In the genomic region with DNA sequence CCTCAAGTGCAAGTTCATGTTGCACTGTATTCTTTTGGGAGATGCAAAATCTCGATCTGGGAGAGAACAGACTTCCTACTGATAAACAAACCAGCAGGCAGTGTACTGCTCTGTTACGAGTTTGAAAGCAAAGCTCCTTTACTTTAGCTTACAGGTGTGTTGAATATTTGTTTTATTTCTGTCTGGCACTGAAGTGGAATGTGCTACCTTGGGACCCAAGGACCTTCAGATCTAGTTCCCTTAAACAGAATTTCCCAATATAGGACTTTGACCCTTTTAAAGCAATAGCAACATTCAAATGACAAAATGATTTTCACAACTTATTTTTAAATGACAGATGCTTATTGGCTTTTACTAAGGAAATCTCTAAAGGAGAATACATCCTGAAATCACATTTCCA, we compare ENCODE assay signal across 27 mouse cellular contexts. TPM values are rescaled to one million over a fixed set of nuclear protein-coding genes. Genes with fewer than 3 reads are reported as not detected.
A peak's percentile ranks its signal among the peaks of the same experiment; 100 is the strongest.
DNase-seq lines count a peak whose midpoint lies in the region; ATAC-seq and TF ChIP-seq lines count a peak whose summit lies in the region.
"Had no signal": no experiment of that assay in that cellular context is flagged by ENCODE, and none has a peak within 500 bp of the region (broad histone marks: within the 10 kb centered on the region; RNA-seq: fewer than 3 reads in every experiment).

No protein-coding gene starts in this region.

- 11% methylated on average over 2 of the region's 2 CpGs for whole genome bisulfite sequencing in liver, adult 2 months
- 45% methylated on average over 2 of the region's 2 CpGs for WGBS in liver, embryonic 11.5 days
- 19% methylated on average over 2 of the region's 2 CpGs for WGBS in lung, postnatal 0 days
- WGBS in lung, adult 2 months = 33% methylated on average over 2 of the region's 2 CpGs
- WGBS in small intestine, adult 2 months = 13% methylated on average over 2 of the region's 2 CpGs

- peak overlapping the region; percentile 79 for H3K27ac ChIP-seq in liver, adult 2 months (replicated peaks; ENCODE audit: insufficient read depth, low read depth, low read length)
- no peak overlapping the region for H3K27ac ChIP-seq in liver, embryonic 11.5 days (ENCODE audit: low read depth, low read length)
- H3K27ac ChIP-seq in lung, postnatal 0 days (ENCODE audit: low read length) = no peak overlapping the region
- H3K27ac ChIP-seq in small intestine, adult 2 months (ENCODE audit: insufficient read depth, low read depth, low read length) = peak overlapping the region; percentile 70; the same call in 1 of the 2 replicates
- H3K27ac ChIP-seq: embryonic facial prominence, embryonic 10.5 days; embryonic facial prominence, embryonic 13.5 days; forebrain, embryonic 13.5 days; hindbrain, embryonic 12.5 days; hindbrain, embryonic 15.5 days had no signal

- H3K9me3 ChIP-seq in liver, embryonic 11.5 days (ENCODE audit: control insufficient read depth, low read length) = no peaks in the 10 kb centered on the region
- no peaks in the 10 kb centered on the region for H3K9me3 ChIP-seq in lung, postnatal 0 days (ENCODE audit: low read length)
- H3K9me3 ChIP-seq: embryonic facial prominence, embryonic 10.5 days; embryonic facial prominence, embryonic 13.5 days; forebrain, embryonic 13.5 days; G1E; hindbrain, embryonic 12.5 days; hindbrain, embryonic 15.5 days had no signal

- H3K27me3 ChIP-seq in liver, adult 2 months (ENCODE audit: control insufficient read depth, insufficient read depth, low read length) = no peaks in the 10 kb centered on the region
- no peaks in the 10 kb centered on the region for H3K27me3 ChIP-seq in liver, embryonic 11.5 days (replicated peaks; ENCODE audit: control insufficient read depth, insufficient read depth, low read length)
- H3K27me3 ChIP-seq in lung, postnatal 0 days (replicated peaks; ENCODE audit: insufficient read depth, low read length) = no peaks in the 10 kb centered on the region
- no peaks in the 10 kb centered on the region for H3K27me3 ChIP-seq in small intestine, adult 2 months (ENCODE audit: control insufficient read depth, insufficient read depth, low read length)
- H3K27me3 ChIP-seq: CH12.LX; embryonic facial prominence, embryonic 13.5 days; forebrain, embryonic 13.5 days; hindbrain, embryonic 12.5 days; hindbrain, embryonic 15.5 days; Patski had no signal

- no peak for TF ChIP-seq EP300 in lung, postnatal 0 days (IDR thresholded peaks at IDR 0.05)

- no peak for TF ChIP-seq CTCF in liver, adult 2 months (IDR thresholded peaks at IDR 0.05; ENCODE audit: low read depth, low read length)
- no peak for TF ChIP-seq CTCF in lung, postnatal 0 days (IDR thresholded peaks at IDR 0.05)
- no peak for TF ChIP-seq CTCF in lung, adult 2 months (IDR thresholded peaks at IDR 0.05; ENCODE audit: insufficient read depth, low read length)
- no peak for TF ChIP-seq CTCF in small intestine, adult 2 months (IDR thresholded peaks at IDR 0.05; ENCODE audit: extremely low read depth, insufficient read length, insufficient replicate concordance, low read depth, low read length)

- H3K9ac ChIP-seq in liver, adult 2 months (ENCODE audit: low read depth, low read length) = no peak overlapping the region
- no peak overlapping the region for H3K9ac ChIP-seq in liver, embryonic 11.5 days (ENCODE audit: low read depth, low read length)
- no peak overlapping the region for H3K9ac ChIP-seq in lung, postnatal 0 days (replicated peaks; ENCODE audit: low read depth)
- H3K9ac ChIP-seq: embryonic facial prominence, embryonic 13.5 days; forebrain, embryonic 13.5 days; hindbrain, embryonic 12.5 days; hindbrain, embryonic 15.5 days had no signal

- H3K4me1 ChIP-seq in liver, adult 2 months (ENCODE audit: control insufficient read depth, insufficient read depth, low read length) = peaks cover 2% of the 10 kb centered on the region; the same call in 1 of the 2 replicates
- no peaks in the 10 kb centered on the region for H3K4me1 ChIP-seq in liver, embryonic 11.5 days (replicated peaks; ENCODE audit: control insufficient read depth, insufficient read depth, low read length)
- no peaks in the 10 kb centered on the region for H3K4me1 ChIP-seq in lung, postnatal 0 days (ENCODE audit: insufficient read depth, low read depth, low read length)
- no peaks in the 10 kb centered on the region for H3K4me1 ChIP-seq in lung, adult 2 months (ENCODE audit: control insufficient read depth, insufficient read depth, low read length)
- H3K4me1 ChIP-seq in small intestine, adult 2 months (ENCODE audit: control insufficient read depth, insufficient read depth, insufficient read length, low read length) = peaks cover 3% of the 10 kb centered on the region; the same call in 1 of the 2 replicates
- H3K4me1 ChIP-seq: embryonic facial prominence, embryonic 10.5 days; embryonic facial prominence, embryonic 13.5 days; forebrain, embryonic 13.5 days; hindbrain, embryonic 12.5 days; hindbrain, embryonic 15.5 days had no signal

- no peak overlapping the region for H3K4me2 ChIP-seq in liver, embryonic 11.5 days
- H3K4me2 ChIP-seq in lung, postnatal 0 days (replicated peaks; ENCODE audit: low read depth, low read length) = no peak overlapping the region
- H3K4me2 ChIP-seq: embryonic facial prominence, embryonic 13.5 days; forebrain, embryonic 13.5 days; heart, embryonic 11.5 days; hindbrain, embryonic 12.5 days; hindbrain, embryonic 15.5 days had no signal

- no peaks in the 10 kb centered on the region; the same call in 1 of the 2 replicates for H3K79me2 ChIP-seq in liver, adult 2 months (ENCODE audit: control insufficient read depth, insufficient read depth, low read length)

- DNase-seq in liver, adult 2 months (ENCODE audit: extremely low read depth, low read depth, low spot score) = peak; percentile 96
- no peak for DNase-seq in liver, embryonic 11.5 days (ENCODE audit: low spot score)
- peak; percentile 11 for DNase-seq in lung, postnatal 0 days (ENCODE audit: low spot score)
- no peak for DNase-seq in lung, adult 2 months
- DNase-seq in cerebellum, adult 9-11 months = no peak
- DNase-seq: adrenal gland, postnatal 10 days; B cell, adult 2 months; cerebellum, adult 11 months; cerebellum, adult 2 months; cerebellum, postnatal 10 days; cerebellum, postnatal 36 days; embryo, embryonic 11 days; gastrocnemius, postnatal 10 days; gastrocnemius, postnatal 36 days had no signal

- no peak for TF ChIP-seq POLR2A in liver, adult 2 months (IDR thresholded peaks at IDR 0.05; ENCODE audit: extremely low read depth, insufficient read depth, low read length)
- TF ChIP-seq POLR2A in lung, adult 2 months (IDR thresholded peaks at IDR 0.05; ENCODE audit: borderline replicate concordance, extremely low read depth, low read depth, low read length) = no peak
- TF ChIP-seq POLR2A in small intestine, adult 2 months (IDR thresholded peaks at IDR 0.05; ENCODE audit: low read depth, low read length) = no peak

- no peak overlapping the region for H3K4me3 ChIP-seq in liver, adult 2 months (ENCODE audit: insufficient read depth, low read depth, low read length)
- no peak overlapping the region for H3K4me3 ChIP-seq in liver, embryonic 11.5 days (ENCODE audit: low read depth, low read length)
- H3K4me3 ChIP-seq in lung, postnatal 0 days (ENCODE audit: low read depth, low read length) = no peak overlapping the region
- H3K4me3 ChIP-seq in lung, adult 2 months (replicated peaks; ENCODE audit: extremely low read depth, low read depth, low read length) = no peak overlapping the region
- no peak overlapping the region for H3K4me3 ChIP-seq in small intestine, adult 2 months (ENCODE audit: low read depth, low read length)
- H3K4me3 ChIP-seq: embryonic facial prominence, embryonic 10.5 days; embryonic facial prominence, embryonic 13.5 days; erythroblast, embryonic 14.5 days; forebrain, embryonic 13.5 days; hindbrain, embryonic 12.5 days; hindbrain, embryonic 15.5 days had no signal

- ATAC-seq in liver, embryonic 11.5 days (replicated peaks; ENCODE audit: low FRiP score) = no peak
- ATAC-seq in lung, postnatal 0 days = no peak
- no peak for ATAC-seq in granulocyte monocyte progenitor cell, adult 5-6 weeks (replicated peaks; ENCODE audit: poor library complexity, severe bottlenecking)
- ATAC-seq: forebrain, embryonic 13.5 days; forebrain, embryonic 16.5 days; Patski had no signal

- no peaks in the 10 kb centered on the region for H3K36me3 ChIP-seq in liver, adult 2 months (ENCODE audit: control insufficient read depth, insufficient read depth, low read length)
- no peaks in the 10 kb centered on the region for H3K36me3 ChIP-seq in liver, embryonic 11.5 days (ENCODE audit: control insufficient read depth, insufficient read depth, low read length)
- no peaks in the 10 kb centered on the region for H3K36me3 ChIP-seq in lung, postnatal 0 days (ENCODE audit: insufficient read depth, low read length)
- H3K36me3 ChIP-seq in small intestine, adult 2 months (ENCODE audit: control insufficient read depth, insufficient read depth, low read length) = no peaks in the 10 kb centered on the region
- H3K36me3 ChIP-seq: embryonic facial prominence, embryonic 10.5 days; embryonic facial prominence, embryonic 13.5 days; G1E; hindbrain, embryonic 12.5 days; hindbrain, embryonic 15.5 days had no signal

RNA-seq across cellular contexts. Expression of gene Mia2, which starts 2.1 kb away (rescaled TPM):
- total RNA-seq in liver, adult 2 months (2014; rRNA removed) = 223 and 268 TPM in 2 replicates
- 87.2 and 94.7 TPM in 2 replicates for polyA plus RNA-seq in liver, adult 2 months (2012; rRNA removed)
- 79.7 and 85.8 TPM in 2 replicates for polyA plus RNA-seq in liver, embryonic 11.5 days (2014; fragmentation: Nextera tagmentation; extraction: Ambion mirVana)
- polyA plus RNA-seq in lung, postnatal 0 days (2015; fragmentation: Nextera tagmentation; extraction: Ambion mirVana) = 78.9 and 79.3 TPM in 2 replicates
- 19.7 and 32.8 TPM in 2 replicates for polyA plus RNA-seq in lung, adult 2 months (2012; rRNA removed)
- 21.9 and 37.8 TPM in 2 replicates for polyA plus RNA-seq in small intestine, adult 2 months (2012; rRNA removed)
- total RNA-seq in granulocyte monocyte progenitor cell, adult 5-6 weeks (2014; fragmentation: Nextera tagmentation) = 86.2 and 124 TPM in 2 replicates
- total RNA-seq in granulocyte monocyte progenitor cell, adult 5-6 weeks (2017) = 119 and 151 TPM in 2 replicates

RNA-seq across cellular contexts. Expression of gene Pnn, which starts 26.9 kb away (rescaled TPM):
- total RNA-seq in liver, adult 2 months (2014; rRNA removed) = 7.3 and 9.9 TPM in 2 replicates
- 4.7 and 8.6 TPM in 2 replicates for polyA plus RNA-seq in liver, adult 2 months (2012; rRNA removed)
- polyA plus RNA-seq in liver, embryonic 11.5 days (2014; fragmentation: Nextera tagmentation; extraction: Ambion mirVana) = 90.7 and 92.2 TPM in 2 replicates
- polyA plus RNA-seq in lung, postnatal 0 days (2015; fragmentation: Nextera tagmentation; extraction: Ambion mirVana) = 40.5 and 47.3 TPM in 2 replicates
- polyA plus RNA-seq in lung, adult 2 months (2012; rRNA removed) = 12.4 and 18.6 TPM in 2 replicates
- 5.2 and 8.9 TPM in 2 replicates for polyA plus RNA-seq in small intestine, adult 2 months (2012; rRNA removed)
- 89.3 and 101 TPM in 2 replicates for total RNA-seq in granulocyte monocyte progenitor cell, adult 5-6 weeks (2014; fragmentation: Nextera tagmentation)
- total RNA-seq in granulocyte monocyte progenitor cell, adult 5-6 weeks (2017) = 104 and 113 TPM in 2 replicates

RNA-seq across cellular contexts. Expression of gene Trappc6b, which starts 32.3 kb away (rescaled TPM):
- total RNA-seq in liver, adult 2 months (2014; rRNA removed) = 34.2 and 37.6 TPM in 2 replicates
- polyA plus RNA-seq in liver, adult 2 months (2012; rRNA removed) = 63.9 and 68.0 TPM in 2 replicates
- polyA plus RNA-seq in liver, embryonic 11.5 days (2014; fragmentation: Nextera tagmentation; extraction: Ambion mirVana) = 58.9 and 60.8 TPM in 2 replicates
- polyA plus RNA-seq in lung, postnatal 0 days (2015; fragmentation: Nextera tagmentation; extraction: Ambion mirVana) = 139 and 143 TPM in 2 replicates
- polyA plus RNA-seq in lung, adult 2 months (2012; rRNA removed) = 87.9 and 113 TPM in 2 replicates
- 30.0 and 56.7 TPM in 2 replicates for polyA plus RNA-seq in small intestine, adult 2 months (2012; rRNA removed)
- total RNA-seq in granulocyte monocyte progenitor cell, adult 5-6 weeks (2014; fragmentation: Nextera tagmentation) = 25.7 and 58.6 TPM in 2 replicates
- 49.7 and 53.6 TPM in 2 replicates for total RNA-seq in granulocyte monocyte progenitor cell, adult 5-6 weeks (2017)

Comparison
In these comparisons a context has a peak if more than half of its experiments do, and no peak if none do; other contexts are left out.
1. DNase-seq: peak in liver, adult 2 months (single experiment) and lung, postnatal 0 days (single experiment); none in liver, embryonic 11.5 days (single experiment), lung, adult 2 months (single experiment) and cerebellum, adult 9-11 months (single experiment).
2. H3K27ac ChIP-seq: peak in liver, adult 2 months (single experiment) and small intestine, adult 2 months (single experiment); none in liver, embryonic 11.5 days (single experiment) and lung, postnatal 0 days (single experiment).